Mouse (Mus musculus) heart, postnatal 0 days (tissue): Measurements from ENCODE around the gene Sema3e.
A peak's percentile ranks its signal among the peaks of the same experiment; 100 is the strongest.

Source experiments
- CTCF ChIP-seq: IDR thresholded peaks from 2 replicates; pipeline ENCODE4 v1.5.1; 2016; ENCODE audit warnings: antibody characterized with exemption, control low read depth, low read depth
- EP300 ChIP-seq: IDR thresholded peaks from 2 replicates; pipeline ENCODE4 v1.6.1; 2016; ENCODE audit warnings: antibody characterized with exemption, low read depth

GRCm38 (mm10) chr5:14167776-14168175 is 142.7 kb downstream of the Sema3e start:
- TF ChIP-seq EP300: no peak
- 0 out of 2 replicates have a peak, but pooled peaks have one; percentile 4 for TF ChIP-seq CTCF
